Mouse (Mus musculus): ENCODE measurements around the gene Odf2l. TPM values are rescaled to one million over a fixed set of nuclear protein-coding genes. Genes with fewer than 3 reads are reported as not detected.

Gene Odf2l
- 16.2 and 17.4 TPM in 2 replicates for polyA plus RNA-seq (2015; fragmentation: Nextera tagmentation; extraction: Ambion mirVana)

- Histone ChIP-seq H3K9ac (peak within 1 kb of the TSS; percentile 81), H3K36me3 (no peaks in the 10 kb centered on the region), H3K27ac (peak within 1 kb of the TSS; percentile 99), H3K9me3 (no peaks in the 10 kb centered on the region), H3K4me2 (peak within 1 kb of the TSS; percentile 72), H3K27me3 (replicated peaks) (no peaks in the 10 kb centered on the region), H3K4me1 (peaks cover 5% of the 10 kb centered on the region; the same call in 1 of the 2 replicates), H3K4me3 (replicated peaks) (peak within 1 kb of the TSS; percentile 91)
- peak; percentile 98 for ATAC-seq (ENCODE audit: insufficient read depth, low FRiP score, low read depth)
- under 1% methylated on average over 57 of the region's 57 CpGs for WGBS
Observed at GRCm38 (mm10) chr3:145118254-145119001, at the start of gene Odf2l. Gene Odf2l (plus strand): TSS chr3:145118588.

GRCm38 (mm10) chr3:145068964-145069363, 49.4 kb upstream of the Odf2l start:
- Histone ChIP-seq H3K4me1 (no peaks in the 10 kb centered on the region), H3K27me3 (replicated peaks) (no peaks in the 10 kb centered on the region), H3K9ac (no peak overlapping the region), H3K36me3 (no peaks in the 10 kb centered on the region), H3K27ac (no peak overlapping the region), H3K4me2 (no peak overlapping the region), H3K9me3 (no peaks in the 10 kb centered on the region), H3K4me3 (replicated peaks) (no peak overlapping the region)
- no peak for ATAC-seq (ENCODE audit: insufficient read depth, low FRiP score, low read depth)
- 80% methylated on average over 4 of the region's 4 CpGs for WGBS

- Histone ChIP-seq H3K4me3 (replicated peaks) (no peak overlapping the region), H3K9me3 (no peaks in the 10 kb centered on the region), H3K36me3 (no peaks in the 10 kb centered on the region), H3K9ac (no peak overlapping the region), H3K4me1 (no peaks in the 10 kb centered on the region), H3K27me3 (replicated peaks) (no peaks in the 10 kb centered on the region), H3K4me2 (no peak overlapping the region), H3K27ac (no peak overlapping the region)
- 90% methylated on average over 3 of the region's 3 CpGs for WGBS
- ATAC-seq (ENCODE audit: insufficient read depth, low FRiP score, low read depth), result no peak
Observed at GRCm38 (mm10) chr3:145072339-145072738, 46.0 kb upstream of the Odf2l start.

GRCm38 (mm10) chr3:145078405-145078804, 40.0 kb upstream of the Odf2l start:
- Histone ChIP-seq H3K27me3 (replicated peaks) (no peaks in the 10 kb centered on the region), H3K4me1 (no peaks in the 10 kb centered on the region), H3K4me2 (no peak overlapping the region), H3K4me3 (replicated peaks) (no peak overlapping the region), H3K36me3 (no peaks in the 10 kb centered on the region), H3K9me3 (no peaks in the 10 kb centered on the region), H3K9ac (no peak overlapping the region), H3K27ac (no peak overlapping the region)
- no peak for ATAC-seq (ENCODE audit: insufficient read depth, low FRiP score, low read depth)
- WGBS, result 36% methylated on average over 6 of the region's 6 CpGs

- no peak overlapping the region for H3K4me3 ChIP-seq (replicated peaks)
- H3K27ac ChIP-seq, result no peak overlapping the region
- H3K36me3 ChIP-seq, result no peaks in the 10 kb centered on the region
- H3K4me2 ChIP-seq, result no peak overlapping the region
- no peak overlapping the region for H3K9ac ChIP-seq
- WGBS, result 76% methylated on average over 8 of the region's 8 CpGs
- no peaks in the 10 kb centered on the region for H3K27me3 ChIP-seq (replicated peaks)
- H3K9me3 ChIP-seq, result no peaks in the 10 kb centered on the region
- ATAC-seq (ENCODE audit: insufficient read depth, low FRiP score, low read depth), result no peak
- H3K4me1 ChIP-seq, result no peaks in the 10 kb centered on the region
Observed at GRCm38 (mm10) chr3:145080904-145081303, 37.5 kb upstream of the Odf2l start.

- Histone ChIP-seq H3K27ac (no peak overlapping the region), H3K4me1 (no peaks in the 10 kb centered on the region), H3K9me3 (no peaks in the 10 kb centered on the region), H3K36me3 (no peaks in the 10 kb centered on the region), H3K4me2 (no peak overlapping the region), H3K9ac (no peak overlapping the region), H3K27me3 (replicated peaks) (no peaks in the 10 kb centered on the region), H3K4me3 (replicated peaks) (no peak overlapping the region)
- no peak for ATAC-seq (ENCODE audit: insufficient read depth, low FRiP score, low read depth)
- 61% methylated on average over 1 of the region's 1 CpGs for WGBS
Observed at GRCm38 (mm10) chr3:145083081-145083480, 35.3 kb upstream of the Odf2l start.

GRCm38 (mm10) chr3:145086180-145086579, 32.2 kb upstream of the Odf2l start:
- H3K36me3 ChIP-seq, result no peaks in the 10 kb centered on the region
- no peaks in the 10 kb centered on the region for H3K27me3 ChIP-seq (replicated peaks)
- H3K4me1 ChIP-seq, result no peaks in the 10 kb centered on the region
- no peak overlapping the region for H3K4me3 ChIP-seq (replicated peaks)
- H3K9ac ChIP-seq, result no peak overlapping the region
- ATAC-seq (ENCODE audit: insufficient read depth, low FRiP score, low read depth), result no peak
- no peaks in the 10 kb centered on the region for H3K9me3 ChIP-seq
- 92% methylated on average over 14 of the region's 14 CpGs for WGBS
- H3K4me2 ChIP-seq, result no peak overlapping the region
- H3K27ac ChIP-seq, result no peak overlapping the region

- peak; percentile 88 for ATAC-seq (ENCODE audit: insufficient read depth, low FRiP score, low read depth)
Observed at GRCm38 (mm10) chr3:145087857-145088598, 30.4 kb upstream of the Odf2l start.

GRCm38 (mm10) chr3:145099291-145099690, 19.1 kb upstream of the Odf2l start, which contains the start of gene Clca2:
Gene Clca2 (minus strand): TSS chr3:145099443.
- Histone ChIP-seq H3K4me3 (replicated peaks) (no peak within 1 kb of the TSS), H3K9ac (no peak within 1 kb of the TSS), H3K36me3 (no peaks in the 10 kb centered on the region), H3K4me1 (0 out of 2 replicates have a peak, but pooled peaks cover 3% of the 10 kb centered on the region), H3K27me3 (replicated peaks) (no peaks in the 10 kb centered on the region), H3K9me3 (no peaks in the 10 kb centered on the region), H3K4me2 (no peak within 1 kb of the TSS), H3K27ac (peak within 1 kb of the TSS; percentile 26; the same call in 1 of the 2 replicates)
- WGBS, result 67% methylated on average over 6 of the region's 6 CpGs
- ATAC-seq (ENCODE audit: insufficient read depth, low FRiP score, low read depth), result no peak

More at GRCm38 (mm10) chr3:145087857-145088598, 30.4 kb upstream of the Odf2l start:
- Histone ChIP-seq H3K36me3 (no peaks in the 10 kb centered on the region), H3K9ac (no peak overlapping the region), H3K27ac (peak overlapping the region; percentile 38; the same call in 1 of the 2 replicates), H3K27me3 (replicated peaks) (no peaks in the 10 kb centered on the region), H3K4me2 (no peak overlapping the region), H3K9me3 (no peaks in the 10 kb centered on the region), H3K4me1 (no peaks in the 10 kb centered on the region), H3K4me3 (replicated peaks) (no peak overlapping the region)
- 31% methylated on average over 8 of the region's 8 CpGs for WGBS

- H3K4me3 ChIP-seq (replicated peaks), result no peak overlapping the region
Observed at GRCm38 (mm10) chr3:145101891-145102555, 16.4 kb upstream of the Odf2l start.

GRCm38 (mm10) chr3:145103321-145103720, 15.1 kb upstream of the Odf2l start:
- Histone ChIP-seq H3K9me3 (no peaks in the 10 kb centered on the region), H3K9ac (no peak overlapping the region), H3K27ac (no peak overlapping the region), H3K4me2 (no peak overlapping the region), H3K36me3 (no peaks in the 10 kb centered on the region), H3K4me1 (0 out of 2 replicates have a peak, but pooled peaks cover 3% of the 10 kb centered on the region), H3K4me3 (replicated peaks) (no peak overlapping the region), H3K27me3 (replicated peaks) (no peaks in the 10 kb centered on the region)
- 64% methylated on average over 2 of the region's 2 CpGs for WGBS
- ATAC-seq (ENCODE audit: insufficient read depth, low FRiP score, low read depth), result no peak

More at GRCm38 (mm10) chr3:145101891-145102555, 16.4 kb upstream of the Odf2l start:
- H3K4me1 ChIP-seq, result 0 out of 2 replicates have a peak, but pooled peaks cover 3% of the 10 kb centered on the region
- no peaks in the 10 kb centered on the region for H3K9me3 ChIP-seq
- no peaks in the 10 kb centered on the region for H3K36me3 ChIP-seq
- ATAC-seq (ENCODE audit: insufficient read depth, low FRiP score, low read depth), result peak; percentile 81
- 68% methylated on average over 9 of the region's 9 CpGs for WGBS
- peak overlapping the region; percentile 16; the same call in 1 of the 2 replicates for H3K27ac ChIP-seq
- no peaks in the 10 kb centered on the region for H3K27me3 ChIP-seq (replicated peaks)
- H3K4me2 ChIP-seq, result no peak overlapping the region
- H3K9ac ChIP-seq, result no peak overlapping the region
